Mouse (Mus musculus) kidney, embryonic 16.5 days (tissue): ENCODE results near the gene Tmem135. TPM values are rescaled to one million over a fixed set of nuclear protein-coding genes. Genes with fewer than 3 reads are reported as not detected.

ENCODE experiments used
- ATAC-seq: fragments of 200-750 bp; cut with Nextera tagmentation; 2 replicates; pipeline ENCODE4 v1.8.0; 2017; ENCODE audit warnings: moderate TSS enrichment; ENCODE audit not compliant: low FRiP score, low TSS enrichment
- H3K27ac ChIP-seq: fragments of 300-500 bp; sonication (generic); 2 replicates; pipeline ENCODE4 v1.5.1; 2014; ENCODE audit warnings: low read length
- H3K27me3 ChIP-seq: fragments of 300-500 bp; sonication (generic); 2 replicates; pipeline ENCODE4 v1.6.1; 2014; ENCODE audit warnings: low read length, control low read depth, mixed read lengths; ENCODE audit not compliant: insufficient read depth
- H3K36me3 ChIP-seq: fragments of 300-500 bp; sonication (generic); 2 replicates; pipeline ENCODE4 v1.6.1; 2014; ENCODE audit warnings: low read length, control low read depth, mixed read lengths; ENCODE audit not compliant: insufficient read depth
- H3K4me1 ChIP-seq: fragments of 300-500 bp; sonication (generic); 2 replicates; pipeline ENCODE4 v1.6.1; 2014; ENCODE audit warnings: low read length, control low read depth, mixed read lengths; ENCODE audit not compliant: insufficient read depth
- H3K4me2 ChIP-seq: fragments of 300-500 bp; sonication (generic); replicated peaks from 2 replicates; pipeline ENCODE4 v1.6.1; 2014; ENCODE audit warnings: low read depth, low read length
- H3K4me3 ChIP-seq: fragments of 300-500 bp; sonication (generic); 2 replicates; pipeline ENCODE4 v1.5.1; 2014; ENCODE audit warnings: mild to moderate bottlenecking, low read length
- H3K9ac ChIP-seq: fragments of 300-500 bp; sonication (generic); replicated peaks from 2 replicates; pipeline ENCODE4 v1.6.1; 2014; ENCODE audit warnings: low read length
- H3K9me3 ChIP-seq: fragments of 300-500 bp; sonication (generic); 2 replicates; pipeline ENCODE4 v1.6.1; 2016; ENCODE audit warnings: low read length, control low read depth
- WGBS: fragments of 180-500 bp; shearing (Covaris S2); extraction: QIAGEN DNeasy Blood & Tissue Kit; methylation state at CpG from one replicate; pipeline ENCODE4 v1.1.7; 2014; 5-methylcytosine and 5-hydroxymethylcytosine counted together
- polyA plus RNA-seq: library from polyadenylated mRNA; unstranded; fragments of >200 nt; fragmentation: Nextera tagmentation; extraction: Ambion mirVana; gene quantifications from 2 replicates; pipeline ENCODE4 v1.2.1, GENCODE M21; 2015

Gene Tmem135
- polyA plus RNA-seq, 1 experiment from 2014 or later, result 37.6 TPM

DNA sequence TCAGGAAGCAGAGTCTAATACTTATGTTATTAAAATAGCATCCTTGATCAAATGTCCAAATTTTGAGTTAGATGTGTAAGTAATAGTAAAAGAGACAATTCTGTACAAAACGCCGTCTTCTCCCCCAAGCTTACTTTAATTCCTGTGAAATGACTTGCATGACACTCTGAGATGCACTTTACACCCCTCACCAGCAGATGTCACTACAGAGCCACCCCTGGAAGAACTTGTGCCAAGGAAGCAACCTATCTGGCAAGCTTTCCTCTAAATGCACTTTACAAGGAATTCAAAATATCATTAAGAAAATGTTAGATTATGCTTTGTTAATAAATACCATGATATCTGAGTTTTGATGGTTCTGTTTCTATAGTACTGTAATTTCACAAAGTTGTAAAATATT lies 235.4 kb downstream of the Tmem135 start:
- 22% methylated on average over 2 of the region's 2 CpGs for WGBS
- Histone ChIP-seq H3K4me3 (no peak overlapping the region), H3K27ac (no peak overlapping the region), H3K9me3 (no peaks in the 10 kb centered on the region), H3K9ac (no peak overlapping the region), H3K36me3 (no peaks in the 10 kb centered on the region), H3K27me3 (no peaks in the 10 kb centered on the region), H3K4me2 (no peak overlapping the region), H3K4me1 (no peaks in the 10 kb centered on the region)
- no peak for ATAC-seq

DNA sequence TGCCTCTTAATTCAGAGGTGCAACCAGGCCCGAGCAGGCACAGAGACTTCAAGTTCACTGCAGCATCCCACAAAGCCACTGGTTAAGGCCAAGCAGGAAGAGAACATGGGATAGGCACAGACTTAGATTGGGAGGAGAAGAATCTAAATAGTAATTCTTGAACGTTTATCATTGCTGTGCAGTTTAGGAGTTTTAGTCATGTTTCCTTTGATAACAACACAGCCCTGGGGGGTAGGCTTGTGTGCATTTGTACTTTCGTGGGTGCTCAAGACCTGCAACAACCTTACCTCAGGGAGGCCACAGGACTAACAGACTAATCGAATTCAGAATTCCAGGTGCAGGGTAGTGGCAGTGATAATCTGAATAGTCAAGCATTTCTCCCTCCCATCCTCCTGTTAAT lies 238.5 kb downstream of the Tmem135 start:
- 71% methylated on average over 4 of the region's 4 CpGs for WGBS
- no peak overlapping the region for H3K4me3 ChIP-seq
- ATAC-seq, result no peak

GRCm38 (mm10) chr7:89161610-89162378 lies 242.2 kb downstream of the Tmem135 start:
- no peak for ATAC-seq
- H3K9me3 ChIP-seq, result no peaks in the 10 kb centered on the region
- 68% methylated on average over 6 of the region's 6 CpGs for WGBS
- no peaks in the 10 kb centered on the region for H3K27me3 ChIP-seq
- H3K4me1 ChIP-seq, result no peaks in the 10 kb centered on the region
- H3K9ac ChIP-seq, result no peak overlapping the region
- H3K27ac ChIP-seq, result no peak overlapping the region
- no peak overlapping the region for H3K4me3 ChIP-seq
- no peak overlapping the region for H3K4me2 ChIP-seq
- H3K36me3 ChIP-seq, result peaks cover 12% of the 10 kb centered on the region; the same call in 1 of the 2 replicates

More for the DNA sequence above, 238.5 kb downstream of the Tmem135 start:
- Histone ChIP-seq H3K36me3 (no peaks in the 10 kb centered on the region), H3K27me3 (no peaks in the 10 kb centered on the region), H3K4me2 (no peak overlapping the region), H3K27ac (no peak overlapping the region), H3K4me1 (no peaks in the 10 kb centered on the region), H3K9me3 (no peaks in the 10 kb centered on the region), H3K9ac (no peak overlapping the region)

DNA sequence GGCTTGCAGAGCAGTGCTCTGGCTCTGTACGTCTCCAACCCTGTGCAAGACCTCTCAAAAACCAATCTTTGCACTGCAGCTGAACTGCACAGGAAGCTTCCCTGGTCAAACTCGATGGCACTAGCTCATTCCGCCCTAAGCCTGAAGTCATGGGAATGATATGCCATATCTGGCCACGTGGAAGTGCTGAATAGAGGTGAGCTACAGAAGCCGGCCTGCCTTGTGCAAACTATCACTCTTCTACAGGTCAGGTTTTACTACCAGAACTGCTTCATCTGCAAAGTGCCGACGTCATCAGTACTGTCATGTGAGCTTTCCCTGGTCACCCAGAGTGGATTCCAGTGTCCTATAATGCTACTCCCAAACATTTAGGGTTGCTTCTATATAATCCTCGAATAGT lies 246.7 kb downstream of the Tmem135 start:
- no peak overlapping the region for H3K4me2 ChIP-seq
- peaks cover 3% of the 10 kb centered on the region; the same call in 1 of the 2 replicates for H3K4me1 ChIP-seq
- no peak overlapping the region for H3K4me3 ChIP-seq
- no peaks in the 10 kb centered on the region for H3K27me3 ChIP-seq
- 71% methylated on average over 8 of the region's 8 CpGs for WGBS
- ATAC-seq, result no peak
- H3K36me3 ChIP-seq, result peaks cover 16% of the 10 kb centered on the region
- H3K27ac ChIP-seq, result no peak overlapping the region
- H3K9ac ChIP-seq, result no peak overlapping the region
- H3K9me3 ChIP-seq, result no peaks in the 10 kb centered on the region

DNA sequence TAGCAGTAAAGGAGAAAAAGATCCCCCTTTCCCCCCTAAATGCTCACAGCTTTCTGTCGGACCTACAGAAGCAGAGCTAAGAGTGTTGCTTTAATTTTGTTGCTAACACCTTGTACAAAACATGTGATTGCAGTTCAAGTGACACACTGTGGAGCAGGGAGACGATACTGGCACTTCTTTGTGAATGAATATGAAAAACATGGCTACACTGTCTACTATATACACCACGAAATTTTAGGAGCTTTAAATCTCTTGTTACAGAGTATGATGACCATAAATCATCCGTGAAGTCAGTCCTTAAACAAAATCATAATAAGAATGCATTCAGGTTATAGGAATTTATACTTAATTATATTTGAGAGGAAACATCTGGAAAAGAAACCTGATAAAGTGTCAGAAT lies 247.4 kb downstream of the Tmem135 start:
- H3K27me3 ChIP-seq, result no peaks in the 10 kb centered on the region
- H3K4me2 ChIP-seq, result no peak overlapping the region
- no peak overlapping the region for H3K4me3 ChIP-seq
- no peaks in the 10 kb centered on the region for H3K9me3 ChIP-seq
- peaks cover 16% of the 10 kb centered on the region for H3K36me3 ChIP-seq
- H3K9ac ChIP-seq, result no peak overlapping the region
- 79% methylated on average over 4 of the region's 4 CpGs for WGBS
- H3K4me1 ChIP-seq, result peaks cover 3% of the 10 kb centered on the region; the same call in 1 of the 2 replicates
- no peak for ATAC-seq
- no peak overlapping the region for H3K27ac ChIP-seq

- H3K9ac ChIP-seq, result no peak overlapping the region
- peak overlapping the region; percentile 16; the same call in 1 of the 2 replicates for H3K4me2 ChIP-seq
- no peaks in the 10 kb centered on the region for H3K9me3 ChIP-seq
- peaks cover 3% of the 10 kb centered on the region; the same call in 1 of the 2 replicates for H3K4me1 ChIP-seq
- H3K27me3 ChIP-seq, result no peaks in the 10 kb centered on the region
- H3K36me3 ChIP-seq, result peaks cover 16% of the 10 kb centered on the region
- no peak overlapping the region; the same call in 1 of the 2 replicates for H3K27ac ChIP-seq
- H3K4me3 ChIP-seq, result no peak overlapping the region
- ATAC-seq, result no peak
- WGBS, result 49% methylated on average over 7 of the region's 7 CpGs
Observed at GRCm38 (mm10) chr7:89155741-89156140, 248.3 kb downstream of the Tmem135 start.

DNA sequence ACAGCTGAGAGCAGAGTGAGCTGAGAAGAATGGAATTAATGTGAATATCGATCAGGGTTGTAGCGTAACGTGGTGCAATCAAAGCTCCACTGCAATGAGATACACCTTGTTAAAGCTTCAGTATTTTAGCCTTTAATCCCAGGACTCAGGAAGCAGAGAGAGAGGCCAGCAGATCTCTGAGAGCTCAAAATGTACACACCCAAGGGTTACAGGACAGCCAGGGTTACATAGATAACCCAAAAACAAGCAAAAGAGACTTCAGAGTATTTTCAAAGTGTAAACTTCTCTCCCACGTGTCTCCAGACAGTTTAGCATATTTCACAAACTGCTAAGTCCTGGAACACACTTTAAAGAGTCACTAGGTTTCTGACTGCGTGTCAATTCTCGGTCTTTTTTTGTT lies 248.8 kb downstream of the Tmem135 start:
- Histone ChIP-seq H3K27me3 (no peaks in the 10 kb centered on the region), H3K4me1 (peaks cover 3% of the 10 kb centered on the region; the same call in 1 of the 2 replicates), H3K4me2 (peak overlapping the region; percentile 16; the same call in 1 of the 2 replicates), H3K36me3 (peaks cover 16% of the 10 kb centered on the region), H3K9ac (no peak overlapping the region; the same call in 1 of the 2 replicates), H3K4me3 (no peak overlapping the region), H3K27ac (no peak overlapping the region; the same call in 1 of the 2 replicates), H3K9me3 (no peaks in the 10 kb centered on the region)
- no peak for ATAC-seq
- 68% methylated on average over 6 of the region's 6 CpGs for WGBS

GRCm38 (mm10) chr7:89151345-89151744 lies 252.7 kb downstream of the Tmem135 start:
- Histone ChIP-seq H3K9me3 (no peaks in the 10 kb centered on the region), H3K9ac (no peak overlapping the region), H3K4me3 (no peak overlapping the region), H3K36me3 (peaks cover 8% of the 10 kb centered on the region), H3K27me3 (no peaks in the 10 kb centered on the region), H3K4me1 (peaks cover 3% of the 10 kb centered on the region; the same call in 1 of the 2 replicates), H3K27ac (peak overlapping the region; percentile 57; the same call in 1 of the 2 replicates), H3K4me2 (no peak overlapping the region)
- WGBS, result 49% methylated on average over 6 of the region's 6 CpGs
- ATAC-seq, result peak; percentile 77; the same call in 1 of the 2 replicates

DNA sequence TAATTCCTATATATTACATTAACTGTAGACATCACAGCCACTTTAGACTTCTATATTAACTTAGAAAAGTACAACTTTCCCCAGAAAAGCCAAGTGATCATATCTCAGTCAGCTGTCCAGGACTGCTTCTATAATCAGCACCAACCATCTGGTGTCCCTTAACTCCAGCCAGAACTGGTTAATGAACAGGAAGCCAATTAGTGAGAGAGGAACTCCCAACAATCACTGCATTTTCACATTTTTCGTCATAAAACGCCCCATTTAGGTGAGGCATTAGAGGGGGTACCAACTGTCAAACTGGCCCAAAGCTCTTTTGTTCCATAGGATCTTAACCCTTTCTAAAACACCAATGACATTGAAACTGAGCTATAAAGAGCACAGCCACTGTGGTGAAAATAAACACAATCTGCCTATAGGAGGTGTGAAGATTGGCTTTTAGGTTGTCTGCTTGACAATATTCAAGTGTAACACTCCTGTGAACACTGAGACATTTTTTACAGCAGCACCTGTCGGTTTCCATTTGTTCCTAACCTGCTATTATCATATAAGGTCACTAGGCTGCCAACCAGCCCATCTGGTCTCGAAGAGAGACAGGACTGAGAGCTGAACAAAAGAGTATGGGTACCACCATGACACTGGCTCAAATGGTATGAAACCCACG lies 263.3 kb downstream of the Tmem135 start:
- 81% methylated on average over 5 of the region's 5 CpGs for WGBS
- no peaks in the 10 kb centered on the region for H3K4me1 ChIP-seq

More for the DNA sequence above, 263.3 kb downstream of the Tmem135 start:
- H3K36me3 ChIP-seq, result peaks cover 24% of the 10 kb centered on the region
- H3K27me3 ChIP-seq, result no peaks in the 10 kb centered on the region
- H3K4me3 ChIP-seq, result no peak overlapping the region
- H3K27ac ChIP-seq, result no peak overlapping the region
- H3K9me3 ChIP-seq, result no peaks in the 10 kb centered on the region
- no peak for ATAC-seq
- H3K9ac ChIP-seq, result no peak overlapping the region
- H3K4me2 ChIP-seq, result no peak overlapping the region
